ENCODE assay signal across 9 mouse cellular contexts in the genomic region with DNA sequence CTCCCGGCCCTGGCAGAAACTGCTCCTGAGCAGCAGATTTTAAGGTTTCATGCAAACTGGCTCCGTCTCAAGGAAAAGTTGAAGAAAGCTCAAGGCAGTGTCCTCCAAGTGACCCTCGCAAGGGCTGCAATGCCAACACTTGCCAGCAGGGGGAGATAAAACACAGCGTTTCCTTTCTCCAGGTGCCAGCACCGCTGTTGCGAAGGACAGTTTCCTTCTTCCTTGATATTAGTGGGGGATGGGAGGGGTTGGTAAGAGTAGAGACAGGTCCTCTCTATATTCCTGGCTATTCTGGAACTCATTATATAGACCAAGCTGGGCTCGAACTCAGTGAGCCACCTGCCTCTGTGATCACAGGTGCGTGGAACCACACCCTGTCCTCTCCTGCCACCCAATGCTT. TPM values are rescaled to one million over a fixed set of nuclear protein-coding genes. Genes with fewer than 3 reads are reported as not detected.
DNase-seq lines count a peak whose midpoint lies in the region; ATAC-seq and TF ChIP-seq lines count a peak whose summit lies in the region.
"Had no signal": no experiment of that assay in that cellular context is flagged by ENCODE, and none has a peak within 500 bp of the region (broad histone marks: within the 10 kb centered on the region; RNA-seq: fewer than 3 reads in every experiment).

No protein-coding gene starts in this region.

- WGBS in kidney, postnatal 0 days = 16% methylated on average over 8 of the region's 8 CpGs
- WGBS in lung, embryonic 14.5 days = 17% methylated on average over 8 of the region's 8 CpGs

- DNase-seq in CD4-positive, CD25-positive, alpha-beta regulatory T cell, adult 2 months (ENCODE audit: low read depth, low spot score) = peak; percentile 79
- DNase-seq in adrenal gland, adult (ENCODE audit: inconsistent age in 2 of 2, low spot score in 1 of 2) = peak; percentile 75 to 93
- DNase-seq in gastrocnemius, postnatal 25 days = peak; percentile 62
- peak; percentile 77 for DNase-seq in kidney, postnatal 0 days (ENCODE audit: low spot score)
- DNase-seq in lung, embryonic 14.5 days = peak; percentile 90
- DNase-seq in right cerebral cortex, adult 18-20 months = peak; percentile 71
- DNase-seq in urinary bladder, adult 18-20 months (ENCODE audit: low spot score in 2 of 2) = peak; percentile 42 to 82

- H3K9me3 ChIP-seq in kidney, postnatal 0 days (replicated peaks; ENCODE audit: low read length) = no peaks in the 10 kb centered on the region
- H3K9me3 ChIP-seq in lung, embryonic 14.5 days (ENCODE audit: low read depth, low read length) = no peaks in the 10 kb centered on the region
- H3K9me3 ChIP-seq: heart, embryonic 13.5 days had no signal

- TF ChIP-seq POLR2A in cortical plate, adult 2 months (IDR thresholded peaks at IDR 0.05; ENCODE audit: extremely low read depth, insufficient read depth, low read length) = no peak

- H3K36me3 ChIP-seq in kidney, postnatal 0 days (ENCODE audit: insufficient read depth, low read length) = peaks cover 4% of the 10 kb centered on the region; the same call in 1 of the 2 replicates
- peaks cover 2% of the 10 kb centered on the region; the same call in 1 of the 2 replicates for H3K36me3 ChIP-seq in lung, embryonic 14.5 days (ENCODE audit: insufficient read depth)

- H3K4me1 ChIP-seq in cortical plate, adult 2 months (ENCODE audit: control insufficient read depth, insufficient read depth, low read length) = peaks cover 3% of the 10 kb centered on the region
- 0 out of 2 replicates have a peak, but pooled peaks cover 4% of the 10 kb centered on the region for H3K4me1 ChIP-seq in kidney, postnatal 0 days (replicated peaks; ENCODE audit: insufficient read depth, low read length)
- no peaks in the 10 kb centered on the region for H3K4me1 ChIP-seq in lung, embryonic 14.5 days (ENCODE audit: insufficient read depth)

- H3K4me3 ChIP-seq in cortical plate, adult 2 months (ENCODE audit: insufficient read depth, low read length) = no peak overlapping the region
- H3K4me3 ChIP-seq in kidney, postnatal 0 days (replicated peaks; ENCODE audit: low read depth, low read length) = no peak overlapping the region
- no peak overlapping the region for H3K4me3 ChIP-seq in lung, embryonic 14.5 days (ENCODE audit: low read depth, low read length)
- H3K4me3 ChIP-seq: heart, embryonic 13.5 days had no signal

- peak; percentile 23; the same call in 1 of the 2 replicates for ATAC-seq in kidney, postnatal 0 days (replicated peaks; ENCODE audit: low FRiP score, low read depth)
- 0 out of 2 replicates have a peak, but pooled peaks have one; percentile 2 for ATAC-seq in lung, embryonic 14.5 days (ENCODE audit: insufficient read depth)

- peak; percentile 95 for TF ChIP-seq CTCF in cortical plate, adult 2 months (IDR thresholded peaks at IDR 0.05; ENCODE audit: extremely low read depth, insufficient read depth, low read length)
- TF ChIP-seq CTCF in kidney, postnatal 0 days (IDR thresholded peaks at IDR 0.05; ENCODE audit: low read depth) = peak; percentile 99
- TF ChIP-seq CTCF in lung, embryonic 14.5 days (IDR thresholded peaks at IDR 0.05; ENCODE audit: low read depth) = peak; percentile 99

- H3K9ac ChIP-seq in kidney, postnatal 0 days (ENCODE audit: low read depth, low read length) = no peak overlapping the region
- no peak overlapping the region for H3K9ac ChIP-seq in lung, embryonic 14.5 days

- H3K4me2 ChIP-seq in kidney, postnatal 0 days (ENCODE audit: low read length) = no peak overlapping the region
- H3K4me2 ChIP-seq in lung, embryonic 14.5 days = no peak overlapping the region
- H3K4me2 ChIP-seq: heart, embryonic 13.5 days had no signal

- H3K27ac ChIP-seq in cortical plate, adult 2 months (ENCODE audit: insufficient read depth, low read length) = no peak overlapping the region
- H3K27ac ChIP-seq in kidney, postnatal 0 days = no peak overlapping the region
- H3K27ac ChIP-seq in lung, embryonic 14.5 days (ENCODE audit: low read depth) = no peak overlapping the region
- H3K27ac ChIP-seq: heart, embryonic 13.5 days had no signal

- H3K27me3 ChIP-seq in kidney, postnatal 0 days (ENCODE audit: insufficient read depth, low read length) = no peaks in the 10 kb centered on the region
- peaks cover 2% of the 10 kb centered on the region; the same call in 1 of the 2 replicates for H3K27me3 ChIP-seq in lung, embryonic 14.5 days (ENCODE audit: insufficient read depth, low read length)

RNA-seq across cellular contexts. Expression of a gene that starts 6.3 kb away (rescaled TPM):
- polyA plus RNA-seq in cortical plate, adult 2 months (2012; rRNA removed) = 271 and 275 TPM in 2 replicates
- total RNA-seq in gastrocnemius, postnatal 25 days (2021) = 1 to 10 TPM; 1.1 to 1.4 TPM
- polyA plus RNA-seq in kidney, postnatal 0 days (2015; fragmentation: Nextera tagmentation; extraction: Ambion mirVana) = 6.5 and 6.9 TPM in 2 replicates
- polyA plus RNA-seq in lung, embryonic 14.5 days (2014; fragmentation: Nextera tagmentation; extraction: Ambion mirVana) = 3.6 and 4.0 TPM in 2 replicates

RNA-seq across cellular contexts. Expression of a gene that starts 19.5 kb away (rescaled TPM):
- polyA plus RNA-seq in cortical plate, adult 2 months (2012; rRNA removed) = 90.2 and 92.7 TPM in 2 replicates
- total RNA-seq in gastrocnemius, postnatal 25 days (2021) = 10 to 100 TPM; 74.4 to 86.5 TPM
- 116 TPM in 2 replicates for polyA plus RNA-seq in kidney, postnatal 0 days (2015; fragmentation: Nextera tagmentation; extraction: Ambion mirVana)
- 102 and 106 TPM in 2 replicates for polyA plus RNA-seq in lung, embryonic 14.5 days (2014; fragmentation: Nextera tagmentation; extraction: Ambion mirVana)

RNA-seq across cellular contexts. Expression of a gene that starts 20.7 kb away (rescaled TPM):
- not detected in 2 replicates for polyA plus RNA-seq in cortical plate, adult 2 months (2012; rRNA removed)
- total RNA-seq in gastrocnemius, postnatal 25 days (2021) = not detected
- not detected in 2 replicates for polyA plus RNA-seq in kidney, postnatal 0 days (2015; fragmentation: Nextera tagmentation; extraction: Ambion mirVana)
- polyA plus RNA-seq in lung, embryonic 14.5 days (2014; fragmentation: Nextera tagmentation; extraction: Ambion mirVana) = not detected in 2 replicates
- polyA plus RNA-seq: heart, embryonic 13.5 days had no signal

RNA-seq across cellular contexts. Expression of a gene that starts 45.8 kb away (rescaled TPM):
- 15.3 and 16.3 TPM in 2 replicates for polyA plus RNA-seq in cortical plate, adult 2 months (2012; rRNA removed)
- total RNA-seq in gastrocnemius, postnatal 25 days (2021) = 10 to 100 TPM; 23.5 to 23.6 TPM
- 7.6 and 7.8 TPM in 2 replicates for polyA plus RNA-seq in kidney, postnatal 0 days (2015; fragmentation: Nextera tagmentation; extraction: Ambion mirVana)
- 3.5 and 4.3 TPM in 2 replicates for polyA plus RNA-seq in lung, embryonic 14.5 days (2014; fragmentation: Nextera tagmentation; extraction: Ambion mirVana)

Comparison
In these comparisons a context has a peak if more than half of its experiments do, and no peak if none do; other contexts are left out.
1. RNA of a gene that starts 6.3 kb away (polyA plus RNA-seq): 271 to 275 TPM in cortical plate, adult 2 months; 6.5 to 6.9 TPM in kidney, postnatal 0 days and 3.6 to 4.0 TPM in lung, embryonic 14.5 days; every median in the first group is over 10 times any median in the second.
2. Peak in every context shown above with its lines, with median percentiles within 50 percentile points of each other: DNase-seq and CTCF ChIP-seq.